Mouse (Mus musculus) myocyte (in vitro differentiated cells): ENCODE results near the gene Lipe. TPM values are rescaled to one million over a fixed set of nuclear protein-coding genes. Genes with fewer than 3 reads are reported as not detected.
A peak's percentile ranks its signal among the peaks of the same experiment; 100 is the strongest.

Experiments
- H3K27me3 ChIP-seq: one replicate; pipeline ENCODE4 v1.6.1; 2011; ENCODE audit not compliant: control insufficient read depth, insufficient read depth, insufficient read length
- H3K36me3 ChIP-seq: one replicate; pipeline ENCODE4 v1.6.1; 2011; ENCODE audit not compliant: control insufficient read depth, insufficient read depth
- H3K4me2 ChIP-seq: one replicate; pipeline ENCODE4 v1.6.1; 2011; ENCODE audit warnings: low read depth, control low read depth
- H3K4me3 ChIP-seq: one replicate; pipeline ENCODE4 v1.5.1; 2011; ENCODE audit warnings: mild to moderate bottlenecking, control low read depth, moderate library complexity
- H3K79me2 ChIP-seq: one replicate; pipeline ENCODE4 v1.6.1; 2011; ENCODE audit not compliant: control insufficient read depth, insufficient read depth
- H3ac ChIP-seq: one replicate; pipeline ENCODE4 v1.6.1; 2011; ENCODE audit not compliant: control insufficient read depth, insufficient read length
- CEBPB ChIP-seq: IDR thresholded peaks from 2 replicates; pipeline ENCODE4 v1.6.1; 2011; ENCODE audit warnings: mild to moderate bottlenecking, moderate library complexity; ENCODE audit not compliant: poor library complexity, insufficient read depth, severe bottlenecking
- E2F4 ChIP-seq: IDR thresholded peaks from one replicate; pipeline ENCODE4 v1.6.1; 2011; ENCODE audit warnings: mild to moderate bottlenecking, control low read depth, moderate library complexity; ENCODE audit not compliant: insufficient read depth
- MAX ChIP-seq: IDR thresholded peaks from one replicate; pipeline ENCODE4 v1.6.1; 2011; ENCODE audit warnings: low read depth, mild to moderate bottlenecking, control low read depth
- MYOD1 ChIP-seq, 3 experiments: IDR thresholded peaks; one replicate each; pipeline ENCODE4 v1.6.1; 2011; ENCODE audit warnings: control low read depth in 2 of 3, low read depth in 2 of 3, mild to moderate bottlenecking in 2 of 3, moderate library complexity in 1 of 3; ENCODE audit not compliant: insufficient read length in 2 of 3, control insufficient read depth in 1 of 3
- MYOG ChIP-seq, 3 experiments: IDR thresholded peaks; one replicate each; pipeline ENCODE4 v1.6.1; 2011; ENCODE audit warnings: control low read depth in 2 of 3, low read depth in 2 of 3, mild to moderate bottlenecking in 2 of 3; ENCODE audit not compliant: insufficient read length in 2 of 3, control insufficient read depth in 1 of 3, insufficient read depth in 1 of 3
- POLR2A ChIP-seq: IDR thresholded peaks from one replicate; pipeline ENCODE4 v1.6.1; 2011; ENCODE audit warnings: low read depth, mild to moderate bottlenecking, control low read depth, moderate library complexity; ENCODE audit not compliant: insufficient read length
- POLR2AphosphoS2 ChIP-seq: IDR thresholded peaks from one replicate; pipeline ENCODE4 v1.6.1; 2011; ENCODE audit warnings: low read depth, control low read depth; ENCODE audit not compliant: insufficient read length
- REST ChIP-seq: IDR thresholded peaks from one replicate; pipeline ENCODE4 v1.6.1; 2011; ENCODE audit warnings: mild to moderate bottlenecking, control low read depth, moderate library complexity; ENCODE audit not compliant: insufficient read depth, insufficient read length
- SRF ChIP-seq: IDR thresholded peaks from one replicate; pipeline ENCODE4 v1.6.1; 2011; ENCODE audit warnings: low read depth; ENCODE audit not compliant: control insufficient read depth, insufficient read length
- TCF12 ChIP-seq: IDR thresholded peaks from one replicate; pipeline ENCODE4 v1.6.1; 2011; ENCODE audit warnings: mild to moderate bottlenecking, control low read depth; ENCODE audit not compliant: poor library complexity, insufficient read depth, severe bottlenecking
- TCF3 ChIP-seq: IDR thresholded peaks from one replicate; pipeline ENCODE4 v1.6.1; 2011; ENCODE audit warnings: low read depth, control low read depth; ENCODE audit not compliant: insufficient read length
- USF1 ChIP-seq: IDR thresholded peaks from one replicate; pipeline ENCODE4 v1.6.1; 2011; ENCODE audit warnings: low read depth, mild to moderate bottlenecking, control low read depth, moderate library complexity
- polyA plus RNA-seq: library from polyadenylated mRNA; unstranded; fragments of >200 nt; fragmentation: generic; extraction: Trizol; gene quantifications from one replicate; pipeline ENCODE4 v1.2.1, GENCODE M21; 2012; ENCODE audit warnings: missing spikeins

Lipe gene
- polyA plus RNA-seq, 1 experiment = 3.8 TPM

GRCm38 (mm10) chr7:25395186-25395557 lies 3.3 kb downstream of the Lipe start:
- no peaks in the 10 kb centered on the region for H3K79me2 ChIP-seq
- H3K36me3 ChIP-seq = no peaks in the 10 kb centered on the region
- H3K4me3 ChIP-seq = peak overlapping the region; percentile 47
- peak overlapping the region; percentile 73 for H3K4me2 ChIP-seq
- no peaks in the 10 kb centered on the region for H3K27me3 ChIP-seq
- TF ChIP-seq MYOD1 (IDR thresholded peaks at IDR 0.05; ENCODE audit: control insufficient read depth in 1 of 3, insufficient read length in 2 of 3, low read depth in 2 of 3) = no peak
- no peak for TF ChIP-seq TCF12
- TF ChIP-seq TCF3 = no peak
- TF ChIP-seq USF1 = no peak
- no peak for TF ChIP-seq POLR2AphosphoS2
- no peak overlapping the region for H3ac ChIP-seq

GRCm38 (mm10) chr7:25394754-25395153 lies 3.8 kb downstream of the Lipe start:
- H3ac ChIP-seq = no peak overlapping the region
- H3K4me3 ChIP-seq = peak overlapping the region; percentile 47
- H3K36me3 ChIP-seq = no peaks in the 10 kb centered on the region
- H3K79me2 ChIP-seq = no peaks in the 10 kb centered on the region
- H3K4me2 ChIP-seq = peak overlapping the region; percentile 73
- no peak for TF ChIP-seq TCF3
- no peak for TF ChIP-seq MYOG (IDR thresholded peaks at IDR 0.05; ENCODE audit: control insufficient read depth in 1 of 3, insufficient read depth in 1 of 3, insufficient read length in 2 of 3, low read depth in 2 of 3)
- TF ChIP-seq CEBPB = no peak
- TF ChIP-seq E2F4 = no peak
- TF ChIP-seq REST = no peak
- TF ChIP-seq TCF12 = no peak
- TF ChIP-seq POLR2A = no peak
- TF ChIP-seq MYOD1 (IDR thresholded peaks at IDR 0.05; ENCODE audit: control insufficient read depth in 1 of 3, insufficient read length in 2 of 3, low read depth in 2 of 3) = no peak
- no peak for TF ChIP-seq SRF
- no peak for TF ChIP-seq USF1
- no peak for TF ChIP-seq MAX
- TF ChIP-seq POLR2AphosphoS2 = no peak
- H3K27me3 ChIP-seq = no peaks in the 10 kb centered on the region

- H3K36me3 ChIP-seq = no peaks in the 10 kb centered on the region
- no peak overlapping the region for H3ac ChIP-seq
- no peaks in the 10 kb centered on the region for H3K27me3 ChIP-seq
- H3K4me2 ChIP-seq = no peak overlapping the region
- no peak overlapping the region for H3K4me3 ChIP-seq
- no peaks in the 10 kb centered on the region for H3K79me2 ChIP-seq
- no peak for TF ChIP-seq CEBPB
- no peak for TF ChIP-seq POLR2AphosphoS2
- no peak for TF ChIP-seq MYOD1 (IDR thresholded peaks at IDR 0.05; ENCODE audit: control insufficient read depth in 1 of 3, insufficient read length in 2 of 3, low read depth in 2 of 3)
- TF ChIP-seq MYOG (IDR thresholded peaks at IDR 0.05; ENCODE audit: control insufficient read depth in 1 of 3, insufficient read depth in 1 of 3, insufficient read length in 2 of 3, low read depth in 2 of 3) = no peak
Measured at GRCm38 (mm10) chr7:25393451-25394210, 4.9 kb downstream of the Lipe start.

- Histone ChIP-seq H3K79me2 (no peaks in the 10 kb centered on the region), H3K36me3 (no peaks in the 10 kb centered on the region), H3K4me3 (no peak overlapping the region), H3K27me3 (no peaks in the 10 kb centered on the region), H3K4me2 (no peak overlapping the region), H3ac (no peak overlapping the region)
- TF ChIP-seq E2F4 = no peak
- no peak for TF ChIP-seq TCF3
- TF ChIP-seq TCF12 = no peak
- TF ChIP-seq SRF = no peak
- TF ChIP-seq USF1 = no peak
- TF ChIP-seq MYOD1 (IDR thresholded peaks at IDR 0.05; ENCODE audit: control insufficient read depth in 1 of 3, insufficient read length in 2 of 3, low read depth in 2 of 3) = no peak
- no peak for TF ChIP-seq POLR2AphosphoS2
- no peak for TF ChIP-seq MYOG (IDR thresholded peaks at IDR 0.05; ENCODE audit: control insufficient read depth in 1 of 3, insufficient read depth in 1 of 3, insufficient read length in 2 of 3, low read depth in 2 of 3)
- no peak for TF ChIP-seq POLR2A
- TF ChIP-seq REST = no peak
Measured at GRCm38 (mm10) chr7:25392851-25393250, 5.7 kb downstream of the Lipe start.

GRCm38 (mm10) chr7:25391856-25392453 lies 6.6 kb downstream of the Lipe start:
- Histone ChIP-seq H3K79me2 (no peaks in the 10 kb centered on the region), H3K4me3 (no peak overlapping the region), H3K4me2 (no peak overlapping the region), H3K36me3 (no peaks in the 10 kb centered on the region), H3K27me3 (no peaks in the 10 kb centered on the region), H3ac (no peak overlapping the region)
- no peak for TF ChIP-seq MYOG (IDR thresholded peaks at IDR 0.05; ENCODE audit: control insufficient read depth in 1 of 3, insufficient read depth in 1 of 3, insufficient read length in 2 of 3, low read depth in 2 of 3)
- no peak for TF ChIP-seq MYOD1 (IDR thresholded peaks at IDR 0.05; ENCODE audit: control insufficient read depth in 1 of 3, insufficient read length in 2 of 3, low read depth in 2 of 3)
- TF ChIP-seq CEBPB = no peak
- no peak for TF ChIP-seq POLR2A
- TF ChIP-seq TCF3 = no peak
- no peak for TF ChIP-seq POLR2AphosphoS2
- no peak for TF ChIP-seq MAX
- no peak for TF ChIP-seq TCF12
